Mouse (Mus musculus) ZHBTc4 (cell line): Measurements from ENCODE around the gene Olfr1326-ps1.

Experiments used
- DNase-seq: peaks from one replicate; pipeline ENCODE4 v3.0.0-alpha.2; 2011; ENCODE audit warnings: low read depth, low spot score

The Olfr1326-ps1 gene

GRCm38 (mm10) chrX:74574788-74575187, at the start of gene Olfr1326-ps1:
Gene Olfr1326-ps1 (minus strand): TSS chrX:74574888.
- no peak for DNase-seq

DNA sequence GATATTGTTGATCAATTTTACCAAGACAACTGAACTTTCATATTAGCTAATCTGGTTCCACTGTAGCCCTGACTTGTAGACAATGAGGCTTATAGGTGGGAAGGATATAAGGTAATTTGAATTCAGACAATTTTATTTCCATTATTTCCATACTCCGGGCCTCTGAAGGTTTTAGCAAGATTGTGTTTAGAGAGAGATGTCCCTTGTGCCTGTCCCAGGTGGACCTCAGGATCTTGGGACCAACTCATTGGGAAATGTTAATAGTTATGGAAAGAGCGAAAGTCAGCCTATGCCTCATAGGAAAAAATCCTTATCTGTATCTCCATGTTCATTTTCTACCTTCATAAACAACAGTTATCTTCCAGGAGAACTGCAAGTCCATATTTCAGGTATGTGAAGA, 17.7 kb upstream of the Olfr1326-ps1 start, which contains the start of gene Olfr1325:
Gene Olfr1325 (plus strand): TSS at position 301 of the 400 bp plus-strand sequence.
- no peak for DNase-seq
